Mouse (Mus musculus): Measurements from ENCODE around the gene 0610009B22Rik. TPM values are rescaled to one million over a fixed set of nuclear protein-coding genes. Genes with fewer than 3 reads are reported as not detected.
"Not testable (repeated sequence)": the region's sequence is repeated elsewhere in the genome, so short reads cannot be mapped to it uniquely, and the experiment has no call there.

Gene 0610009B22Rik
- polyA plus RNA-seq, 1 experiment = 48.7 TPM

DNA sequence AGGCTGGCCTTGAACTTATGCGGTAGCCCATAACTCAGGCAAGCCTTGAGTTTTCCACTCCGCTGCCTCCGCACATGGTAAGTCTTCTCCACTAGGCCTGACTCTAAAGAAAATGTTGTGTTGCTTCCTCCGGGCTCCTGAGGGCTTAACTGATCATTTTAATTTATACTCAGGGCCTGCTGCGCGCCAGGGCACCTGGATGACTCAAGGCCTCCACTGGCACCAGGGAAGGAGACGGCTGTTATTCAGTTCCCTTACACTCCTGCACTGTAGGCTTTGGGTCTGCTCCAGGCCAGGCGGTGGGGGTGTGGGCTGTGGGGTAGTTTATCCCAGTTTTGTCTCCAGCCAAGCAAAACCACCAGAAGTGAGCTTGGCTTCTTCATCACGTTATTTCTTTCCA, 15.4 kb downstream of the 0610009B22Rik start:
- no peak for DNase-seq
- no peaks in the 10 kb centered on the region for H3K27me3 ChIP-seq (ENCODE audit: control insufficient read depth, insufficient read depth, low read length)
- 55% methylated on average over 9 of the region's 9 CpGs for WGBS

GRCm38 (mm10) chr11:51671376-51671775, 17.3 kb downstream of the 0610009B22Rik start:
- TF ChIP-seq CTCF (IDR thresholded peaks at IDR 0.05; ENCODE audit: borderline replicate concordance, insufficient read depth, low read depth, low read length) (no peak), POLR2A (IDR thresholded peaks at IDR 0.05; ENCODE audit: borderline replicate concordance, insufficient read depth, low read length) (no peak)
- no peak overlapping the region for H3K4me3 ChIP-seq (replicated peaks; ENCODE audit: insufficient read depth, low read depth, low read length)
- WGBS = 66% methylated on average over 2 of the region's 2 CpGs

More for the DNA sequence above, 15.4 kb downstream of the 0610009B22Rik start:
- H3K4me1 ChIP-seq (ENCODE audit: control insufficient read depth, insufficient read depth, low read length) = no peaks in the 10 kb centered on the region
- H3K27ac ChIP-seq (ENCODE audit: insufficient read depth, low read length) = no peak overlapping the region
- TF ChIP-seq POLR2A (IDR thresholded peaks at IDR 0.05; ENCODE audit: borderline replicate concordance, insufficient read depth, low read length) = no peak
- no peak for TF ChIP-seq CTCF (IDR thresholded peaks at IDR 0.05; ENCODE audit: borderline replicate concordance, insufficient read depth, low read depth, low read length)
- H3K4me3 ChIP-seq (replicated peaks; ENCODE audit: insufficient read depth, low read depth, low read length) = no peak overlapping the region

GRCm38 (mm10) chr11:51670846-51671245, 17.8 kb downstream of the 0610009B22Rik start:
- Histone ChIP-seq H3K4me1 (ENCODE audit: control insufficient read depth, insufficient read depth, low read length) (no peaks in the 10 kb centered on the region), H3K27ac (ENCODE audit: insufficient read depth, low read length) (no peak overlapping the region), H3K27me3 (ENCODE audit: control insufficient read depth, insufficient read depth, low read length) (no peaks in the 10 kb centered on the region), H3K4me3 (replicated peaks; ENCODE audit: insufficient read depth, low read depth, low read length) (no peak overlapping the region)
- no peak for TF ChIP-seq POLR2A (IDR thresholded peaks at IDR 0.05; ENCODE audit: borderline replicate concordance, insufficient read depth, low read length)
- TF ChIP-seq CTCF (IDR thresholded peaks at IDR 0.05; ENCODE audit: borderline replicate concordance, insufficient read depth, low read depth, low read length) = no peak
- DNase-seq = no peak
- 95% methylated on average over 7 of the region's 7 CpGs for WGBS

More at GRCm38 (mm10) chr11:51671376-51671775, 17.3 kb downstream of the 0610009B22Rik start:
- Histone ChIP-seq H3K4me1 (ENCODE audit: control insufficient read depth, insufficient read depth, low read length) (no peaks in the 10 kb centered on the region), H3K27ac (ENCODE audit: insufficient read depth, low read length) (no peak overlapping the region), H3K27me3 (ENCODE audit: control insufficient read depth, insufficient read depth, low read length) (no peaks in the 10 kb centered on the region)
- no peak for DNase-seq

- H3K4me3 ChIP-seq (replicated peaks; ENCODE audit: insufficient read depth, low read depth, low read length); DNase-seq; H3K27ac ChIP-seq (ENCODE audit: insufficient read depth, low read length); H3K27me3 ChIP-seq (ENCODE audit: control insufficient read depth, insufficient read depth, low read length); H3K4me1 ChIP-seq (ENCODE audit: control insufficient read depth, insufficient read depth, low read length): not testable (repeated sequence)
- 90% methylated on average over 7 of the region's 7 CpGs for WGBS
These were observed 23.9 kb downstream of the 0610009B22Rik start for GRCm38 (mm10) chr11:51664747-51665146.

DNA sequence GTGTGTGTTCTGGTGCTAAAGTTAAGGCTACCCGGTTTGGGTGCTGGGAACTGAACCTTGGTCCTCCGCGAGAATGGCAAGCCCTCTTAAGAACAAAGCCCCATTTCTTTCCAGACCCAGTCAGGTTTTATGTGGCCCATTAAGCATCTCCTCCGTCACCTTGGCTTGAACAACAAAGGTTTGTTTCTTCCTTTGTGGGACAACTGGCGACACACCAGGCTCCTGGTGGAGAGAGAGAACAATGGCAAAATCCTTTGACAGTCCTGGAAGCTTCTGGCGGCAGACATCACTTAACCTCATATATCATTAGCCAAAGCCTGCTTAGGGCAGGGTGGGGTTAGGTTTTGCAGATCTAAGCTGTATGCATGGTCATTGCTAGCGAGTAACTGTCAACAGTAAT, 26.0 kb downstream of the 0610009B22Rik start:
- H3K4me1 ChIP-seq (ENCODE audit: control insufficient read depth, insufficient read depth, low read length) = no peaks in the 10 kb centered on the region
- H3K27me3 ChIP-seq (ENCODE audit: control insufficient read depth, insufficient read depth, low read length) = no peaks in the 10 kb centered on the region
- no peak for DNase-seq
- H3K27ac ChIP-seq (ENCODE audit: insufficient read depth, low read length) = no peak overlapping the region
- no peak for TF ChIP-seq POLR2A (IDR thresholded peaks at IDR 0.05; ENCODE audit: borderline replicate concordance, insufficient read depth, low read length)
- TF ChIP-seq CTCF (IDR thresholded peaks at IDR 0.05; ENCODE audit: borderline replicate concordance, insufficient read depth, low read depth, low read length) = no peak
- H3K4me3 ChIP-seq (replicated peaks; ENCODE audit: insufficient read depth, low read depth, low read length) = no peak overlapping the region
- 76% methylated on average over 7 of the region's 7 CpGs for WGBS

GRCm38 (mm10) chr11:51661867-51662365, 26.8 kb downstream of the 0610009B22Rik start:
- no peak overlapping the region for H3K4me3 ChIP-seq (replicated peaks; ENCODE audit: insufficient read depth, low read depth, low read length)
- H3K4me1 ChIP-seq (ENCODE audit: control insufficient read depth, insufficient read depth, low read length) = no peaks in the 10 kb centered on the region
- no peaks in the 10 kb centered on the region for H3K27me3 ChIP-seq (ENCODE audit: control insufficient read depth, insufficient read depth, low read length)
- 48% methylated on average over 16 of the region's 16 CpGs for WGBS
- TF ChIP-seq POLR2A (IDR thresholded peaks at IDR 0.05; ENCODE audit: borderline replicate concordance, insufficient read depth, low read length) (no peak), CTCF (IDR thresholded peaks at IDR 0.05; ENCODE audit: borderline replicate concordance, insufficient read depth, low read depth, low read length) (no peak)
- no peak for DNase-seq
- no peak overlapping the region for H3K27ac ChIP-seq (ENCODE audit: insufficient read depth, low read length)

GRCm38 (mm10) chr11:51658705-51659104, 30.0 kb downstream of the 0610009B22Rik start:
- Histone ChIP-seq H3K27me3 (ENCODE audit: control insufficient read depth, insufficient read depth, low read length) (no peaks in the 10 kb centered on the region), H3K4me3 (replicated peaks; ENCODE audit: insufficient read depth, low read depth, low read length) (no peak overlapping the region), H3K4me1 (ENCODE audit: control insufficient read depth, insufficient read depth, low read length) (no peaks in the 10 kb centered on the region), H3K27ac (ENCODE audit: insufficient read depth, low read length) (no peak overlapping the region)
- 29% methylated on average over 6 of the region's 6 CpGs for WGBS
- no peak for TF ChIP-seq CTCF (IDR thresholded peaks at IDR 0.05; ENCODE audit: borderline replicate concordance, insufficient read depth, low read depth, low read length)
- no peak for TF ChIP-seq POLR2A (IDR thresholded peaks at IDR 0.05; ENCODE audit: borderline replicate concordance, insufficient read depth, low read length)
- no peak for DNase-seq

- Histone ChIP-seq H3K4me1 (ENCODE audit: control insufficient read depth, insufficient read depth, low read length) (no peaks in the 10 kb centered on the region), H3K4me3 (replicated peaks; ENCODE audit: insufficient read depth, low read depth, low read length) (no peak overlapping the region), H3K27me3 (ENCODE audit: control insufficient read depth, insufficient read depth, low read length) (no peaks in the 10 kb centered on the region), H3K27ac (ENCODE audit: insufficient read depth, low read length) (no peak overlapping the region)
- 69% methylated on average over 7 of the region's 7 CpGs for WGBS
- no peak for DNase-seq
- TF ChIP-seq POLR2A (IDR thresholded peaks at IDR 0.05; ENCODE audit: borderline replicate concordance, insufficient read depth, low read length) (no peak), CTCF (IDR thresholded peaks at IDR 0.05; ENCODE audit: borderline replicate concordance, insufficient read depth, low read depth, low read length) (no peak)
These were observed 30.4 kb downstream of the 0610009B22Rik start for GRCm38 (mm10) chr11:51658291-51658690.

All from cerebellum, adult 2 months (tissue).